Mouse (Mus musculus): ENCODE results near the gene Ptafr. TPM values are rescaled to one million over a fixed set of nuclear protein-coding genes. Genes with fewer than 3 reads are reported as not detected.
A peak's percentile ranks its signal among the peaks of the same experiment; 100 is the strongest.

Ptafr gene
- polyA plus RNA-seq (2014; fragmentation: Nextera tagmentation; extraction: Ambion mirVana): 0.66 and 0.73 TPM in 2 replicates

GRCm38 (mm10) chr4:132563965-132564364 is at the start of gene Ptafr:
TSS of gene Ptafr (plus strand) at chr4:132564067.
- ATAC-seq (ENCODE audit: insufficient number of reproducible peaks, insufficient read depth, low FRiP score, low read depth): peak; percentile 32; the same call in 1 of the 2 replicates
- no peak within 1 kb of the TSS for H3K4me2 ChIP-seq (ENCODE audit: low read length)
- WGBS: 29% methylated on average over 4 of the region's 4 CpGs

GRCm38 (mm10) chr4:132514555-132515135 is 49.2 kb upstream of the Ptafr start:
- Histone ChIP-seq H3K9ac (ENCODE audit: low read length) (peak overlapping the region; percentile 64), H3K9me3 (ENCODE audit: control insufficient read depth, low read length) (no peaks in the 10 kb centered on the region), H3K27me3 (ENCODE audit: control insufficient read depth, insufficient read depth, low read length) (no peaks in the 10 kb centered on the region), H3K4me2 (ENCODE audit: low read length) (peak overlapping the region; percentile 81), H3K36me3 (ENCODE audit: control insufficient read depth, insufficient read depth, low read length) (no peaks in the 10 kb centered on the region), H3K4me3 (ENCODE audit: control insufficient read depth in 1 of 2, insufficient read depth in 1 of 2, low read depth in 1 of 2, low read length in 2 of 2) (peak overlapping the region; percentile 39 to 47), H3K4me1 (ENCODE audit: control insufficient read depth in 2 of 2, insufficient read depth in 2 of 2, low read length in 2 of 2) (peaks cover 9% of the 10 kb centered on the region in 2 experiments), H3K27ac (replicated peaks in 1 of 2; ENCODE audit: control insufficient read depth in 1 of 2, insufficient read depth in 1 of 2, low read depth in 2 of 2, low read length in 2 of 2) (peak overlapping the region; percentile 65 to 81; a peak in 3 of 4 replicates)
- 1% methylated on average over 21 of the region's 21 CpGs for WGBS
- no peak for ATAC-seq (ENCODE audit: insufficient number of reproducible peaks, insufficient read depth, low FRiP score, low read depth)

More at GRCm38 (mm10) chr4:132563965-132564364, at the start of gene Ptafr:
- H3K9me3 ChIP-seq (ENCODE audit: control insufficient read depth, low read length): no peaks in the 10 kb centered on the region
- H3K27me3 ChIP-seq (ENCODE audit: control insufficient read depth, insufficient read depth, low read length): no peaks in the 10 kb centered on the region
- no peak within 1 kb of the TSS for H3K9ac ChIP-seq (ENCODE audit: low read length)
- H3K4me3 ChIP-seq (ENCODE audit: control insufficient read depth in 1 of 2, insufficient read depth in 1 of 2, low read depth in 1 of 2, low read length in 2 of 2): no peak within 1 kb of the TSS
- no peaks in the 10 kb centered on the region for H3K36me3 ChIP-seq (ENCODE audit: control insufficient read depth, insufficient read depth, low read length)
- peaks cover 0 to 3% of the 10 kb centered on the region in 2 experiments; a peak in 1 of 4 replicates for H3K4me1 ChIP-seq (ENCODE audit: control insufficient read depth in 2 of 2, insufficient read depth in 2 of 2, low read length in 2 of 2)
- no peak within 1 kb of the TSS for H3K27ac ChIP-seq (replicated peaks in 1 of 2; ENCODE audit: control insufficient read depth in 1 of 2, insufficient read depth in 1 of 2, low read depth in 2 of 2, low read length in 2 of 2)

GRCm38 (mm10) chr4:132515369-132516155 is 48.3 kb upstream of the Ptafr start:
- peak overlapping the region; percentile 64 for H3K9ac ChIP-seq (ENCODE audit: low read length)
- H3K4me2 ChIP-seq (ENCODE audit: low read length): peak overlapping the region; percentile 81
- peaks cover 8% of the 10 kb centered on the region in 2 experiments for H3K4me1 ChIP-seq (ENCODE audit: control insufficient read depth in 2 of 2, insufficient read depth in 2 of 2, low read length in 2 of 2)
- WGBS: 22% methylated on average over 22 of the region's 22 CpGs
- no peaks in the 10 kb centered on the region for H3K9me3 ChIP-seq (ENCODE audit: control insufficient read depth, low read length)
- ATAC-seq (ENCODE audit: insufficient number of reproducible peaks, insufficient read depth, low FRiP score, low read depth): peak; percentile 93
- H3K27me3 ChIP-seq (ENCODE audit: control insufficient read depth, insufficient read depth, low read length): no peaks in the 10 kb centered on the region
- H3K27ac ChIP-seq (replicated peaks in 1 of 2; ENCODE audit: control insufficient read depth in 1 of 2, insufficient read depth in 1 of 2, low read depth in 2 of 2, low read length in 2 of 2): peak overlapping the region; percentile 81 to 82
- H3K4me3 ChIP-seq (ENCODE audit: control insufficient read depth in 1 of 2, insufficient read depth in 1 of 2, low read depth in 1 of 2, low read length in 2 of 2): peak overlapping the region; percentile 39 to 47
- H3K36me3 ChIP-seq (ENCODE audit: control insufficient read depth, insufficient read depth, low read length): no peaks in the 10 kb centered on the region

- H3K4me1 ChIP-seq (ENCODE audit: control insufficient read depth in 2 of 2, insufficient read depth in 2 of 2, low read length in 2 of 2): peaks cover 5 to 7% of the 10 kb centered on the region in 2 experiments
- H3K4me3 ChIP-seq (ENCODE audit: control insufficient read depth in 1 of 2, insufficient read depth in 1 of 2, low read depth in 1 of 2, low read length in 2 of 2): no peak overlapping the region
- ATAC-seq (ENCODE audit: insufficient number of reproducible peaks, insufficient read depth, low FRiP score, low read depth): no peak
- no peaks in the 10 kb centered on the region for H3K27me3 ChIP-seq (ENCODE audit: control insufficient read depth, insufficient read depth, low read length)
- no peak overlapping the region for H3K27ac ChIP-seq (replicated peaks in 1 of 2; ENCODE audit: control insufficient read depth in 1 of 2, insufficient read depth in 1 of 2, low read depth in 2 of 2, low read length in 2 of 2)
- no peak overlapping the region for H3K9ac ChIP-seq (ENCODE audit: low read length)
- 80% methylated on average over 8 of the region's 8 CpGs for WGBS
- no peaks in the 10 kb centered on the region for H3K9me3 ChIP-seq (ENCODE audit: control insufficient read depth, low read length)
- no peaks in the 10 kb centered on the region for H3K36me3 ChIP-seq (ENCODE audit: control insufficient read depth, insufficient read depth, low read length)
- no peak overlapping the region for H3K4me2 ChIP-seq (ENCODE audit: low read length)
These were observed 45.8 kb upstream of the Ptafr start for GRCm38 (mm10) chr4:132518066-132518465.

- Histone ChIP-seq H3K9me3 (ENCODE audit: control insufficient read depth, low read length) (no peaks in the 10 kb centered on the region), H3K9ac (ENCODE audit: low read length) (no peak overlapping the region), H3K27ac (replicated peaks in 1 of 2; ENCODE audit: control insufficient read depth in 1 of 2, insufficient read depth in 1 of 2, low read depth in 2 of 2, low read length in 2 of 2) (no peak overlapping the region), H3K36me3 (ENCODE audit: control insufficient read depth, insufficient read depth, low read length) (no peaks in the 10 kb centered on the region), H3K4me3 (ENCODE audit: control insufficient read depth in 1 of 2, insufficient read depth in 1 of 2, low read depth in 1 of 2, low read length in 2 of 2) (no peak overlapping the region), H3K27me3 (ENCODE audit: control insufficient read depth, insufficient read depth, low read length) (no peaks in the 10 kb centered on the region), H3K4me1 (ENCODE audit: control insufficient read depth in 2 of 2, insufficient read depth in 2 of 2, low read length in 2 of 2) (peaks cover 4 to 6% of the 10 kb centered on the region in 2 experiments; a peak in 3 of 4 replicates), H3K4me2 (ENCODE audit: low read length) (no peak overlapping the region)
- 78% methylated on average over 3 of the region's 3 CpGs for WGBS
- no peak for ATAC-seq (ENCODE audit: insufficient number of reproducible peaks, insufficient read depth, low FRiP score, low read depth)
These were observed 44.7 kb upstream of the Ptafr start for GRCm38 (mm10) chr4:132519188-132519587.

- peak overlapping the region; percentile 19 to 24; a peak in 1 of 4 replicates for H3K27ac ChIP-seq (replicated peaks in 1 of 2; ENCODE audit: control insufficient read depth in 1 of 2, insufficient read depth in 1 of 2, low read depth in 2 of 2, low read length in 2 of 2)
- peak overlapping the region; percentile 20; the same call in 1 of the 2 replicates for H3K4me2 ChIP-seq (ENCODE audit: low read length)
- peaks cover 7% of the 10 kb centered on the region in 2 experiments for H3K4me1 ChIP-seq (ENCODE audit: control insufficient read depth in 2 of 2, insufficient read depth in 2 of 2, low read length in 2 of 2)
- H3K4me3 ChIP-seq (ENCODE audit: control insufficient read depth in 1 of 2, insufficient read depth in 1 of 2, low read depth in 1 of 2, low read length in 2 of 2): no peak overlapping the region
- H3K27me3 ChIP-seq (ENCODE audit: control insufficient read depth, insufficient read depth, low read length): no peaks in the 10 kb centered on the region
- no peaks in the 10 kb centered on the region for H3K9me3 ChIP-seq (ENCODE audit: control insufficient read depth, low read length)
- H3K36me3 ChIP-seq (ENCODE audit: control insufficient read depth, insufficient read depth, low read length): peaks cover 1% of the 10 kb centered on the region; the same call in 1 of the 2 replicates
- WGBS: 21% methylated on average over 11 of the region's 11 CpGs
- ATAC-seq (ENCODE audit: insufficient number of reproducible peaks, insufficient read depth, low FRiP score, low read depth): no peak
- H3K9ac ChIP-seq (ENCODE audit: low read length): no peak overlapping the region
These were observed 39.5 kb upstream of the Ptafr start for GRCm38 (mm10) chr4:132524321-132524741.

- no peak for ATAC-seq (ENCODE audit: insufficient number of reproducible peaks, insufficient read depth, low FRiP score, low read depth)
- Histone ChIP-seq H3K9ac (ENCODE audit: low read length) (no peak overlapping the region), H3K27ac (replicated peaks in 1 of 2; ENCODE audit: control insufficient read depth in 1 of 2, insufficient read depth in 1 of 2, low read depth in 2 of 2, low read length in 2 of 2) (peak overlapping the region; percentile 19 to 24; a peak in 1 of 4 replicates), H3K9me3 (ENCODE audit: control insufficient read depth, low read length) (no peaks in the 10 kb centered on the region), H3K27me3 (ENCODE audit: control insufficient read depth, insufficient read depth, low read length) (no peaks in the 10 kb centered on the region), H3K4me1 (ENCODE audit: control insufficient read depth in 2 of 2, insufficient read depth in 2 of 2, low read length in 2 of 2) (peaks cover 7% of the 10 kb centered on the region in 2 experiments), H3K4me2 (ENCODE audit: low read length) (no peak overlapping the region), H3K36me3 (ENCODE audit: control insufficient read depth, insufficient read depth, low read length) (peaks cover 6% of the 10 kb centered on the region), H3K4me3 (ENCODE audit: control insufficient read depth in 1 of 2, insufficient read depth in 1 of 2, low read depth in 1 of 2, low read length in 2 of 2) (no peak overlapping the region)
- WGBS: 55% methylated on average over 6 of the region's 6 CpGs
These were observed 39.1 kb upstream of the Ptafr start for GRCm38 (mm10) chr4:132524808-132525207.
